Mouse (Mus musculus) heart, adult 18-20 months (tissue): ENCODE results near the gene Slc29a1. TPM values are rescaled to one million over a fixed set of nuclear protein-coding genes. Genes with fewer than 3 reads are reported as not detected.

Experiments
- DNase-seq, 2 experiments: peaks; one replicate each; pipeline ENCODE4 v3.0.0; 2021 to 2022; ENCODE audit warnings: mixed read lengths in 1 of 2
- total RNA-seq, 2 experiments: library from RNA; stranded (reverse); gene quantifications; 2 replicates each; pipeline ENCODE4 v1.2.3; 2021

Slc29a1 gene
- total RNA-seq, 2 experiments from 2014 or later = 65.0 to 67.4 TPM

- no peak for DNase-seq
Measured at GRCm38 (mm10) chr17:45612008-45612407, 12.6 kb upstream of the Slc29a1 start.

GRCm38 (mm10) chr17:45610144-45610866 lies 10.9 kb upstream of the Slc29a1 start:
- peak; percentile 69 to 74 for DNase-seq

- no peak for DNase-seq
Measured at GRCm38 (mm10) chr17:45608396-45608795, 9.0 kb upstream of the Slc29a1 start.

GRCm38 (mm10) chr17:45606992-45607879 lies 7.8 kb upstream of the Slc29a1 start:
- no peak for DNase-seq

- DNase-seq = no peak
Measured at GRCm38 (mm10) chr17:45602984-45603383, 3.6 kb upstream of the Slc29a1 start.

DNA sequence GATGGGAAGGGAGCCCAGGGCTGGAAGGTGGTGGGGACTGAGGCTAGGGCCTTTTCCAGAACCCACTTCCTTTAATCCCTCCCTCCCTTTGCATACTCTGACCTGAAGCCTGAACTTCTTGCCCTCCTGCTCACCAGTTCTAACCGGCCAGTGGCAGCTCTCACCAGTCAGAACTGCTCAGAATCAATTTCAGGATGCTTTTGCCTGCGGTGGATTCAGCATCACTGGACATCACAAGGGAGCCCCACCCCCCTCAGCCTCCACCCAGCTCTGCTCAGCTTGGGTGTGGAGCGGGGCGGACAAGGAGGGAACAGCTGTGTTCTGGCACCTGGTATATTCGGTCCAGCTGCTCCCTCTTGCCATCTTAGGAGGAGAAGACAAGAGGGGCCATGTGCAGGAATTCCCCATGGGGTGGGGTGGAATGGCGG lies 2.5 kb upstream of the Slc29a1 start, which contains the start of gene Mymx:
Mymx (minus strand) TSS at position 226 of the 428 bp plus-strand sequence.
- DNase-seq = peak in 1 of 2 experiments; percentile 23

GRCm38 (mm10) chr17:45601325-45601724 lies 1.9 kb upstream of the Slc29a1 start:
- DNase-seq = no peak

GRCm38 (mm10) chr17:45600267-45600666 lies 861 bp upstream of the Slc29a1 start:
- peak in 1 of 2 experiments; percentile 6 for DNase-seq

- peak in 1 of 2 experiments; percentile 8 for DNase-seq
Measured at GRCm38 (mm10) chr17:45598891-45599290, 515 bp downstream of the Slc29a1 start.

GRCm38 (mm10) chr17:45598376-45598775 lies 1.0 kb downstream of the Slc29a1 start:
- DNase-seq = peak in 1 of 2 experiments; percentile 32

DNA sequence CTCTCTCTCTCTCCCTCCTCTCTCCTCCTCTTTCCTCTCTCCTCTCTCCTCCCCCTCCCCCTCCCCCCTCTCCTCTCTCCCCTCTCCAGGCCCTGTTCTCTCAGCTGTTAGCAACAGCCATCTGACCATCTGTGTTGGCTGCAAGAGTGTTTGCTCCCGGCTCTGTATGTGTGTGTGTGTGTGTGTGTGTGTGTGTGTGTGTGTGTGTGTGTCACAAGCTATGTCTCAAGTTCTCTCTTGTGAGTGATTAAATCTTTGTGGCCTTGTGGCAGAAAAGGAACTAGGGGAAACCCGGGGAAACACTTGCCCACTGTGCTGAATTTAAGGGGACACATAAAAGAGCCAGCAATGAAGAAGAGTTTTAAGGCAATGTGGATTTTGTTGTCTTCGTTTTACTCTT lies 1.6 kb downstream of the Slc29a1 start:
- peak; percentile 68 to 69 for DNase-seq

GRCm38 (mm10) chr17:45596631-45597396 lies 2.6 kb downstream of the Slc29a1 start:
- peak; percentile 86 to 91 for DNase-seq

DNA sequence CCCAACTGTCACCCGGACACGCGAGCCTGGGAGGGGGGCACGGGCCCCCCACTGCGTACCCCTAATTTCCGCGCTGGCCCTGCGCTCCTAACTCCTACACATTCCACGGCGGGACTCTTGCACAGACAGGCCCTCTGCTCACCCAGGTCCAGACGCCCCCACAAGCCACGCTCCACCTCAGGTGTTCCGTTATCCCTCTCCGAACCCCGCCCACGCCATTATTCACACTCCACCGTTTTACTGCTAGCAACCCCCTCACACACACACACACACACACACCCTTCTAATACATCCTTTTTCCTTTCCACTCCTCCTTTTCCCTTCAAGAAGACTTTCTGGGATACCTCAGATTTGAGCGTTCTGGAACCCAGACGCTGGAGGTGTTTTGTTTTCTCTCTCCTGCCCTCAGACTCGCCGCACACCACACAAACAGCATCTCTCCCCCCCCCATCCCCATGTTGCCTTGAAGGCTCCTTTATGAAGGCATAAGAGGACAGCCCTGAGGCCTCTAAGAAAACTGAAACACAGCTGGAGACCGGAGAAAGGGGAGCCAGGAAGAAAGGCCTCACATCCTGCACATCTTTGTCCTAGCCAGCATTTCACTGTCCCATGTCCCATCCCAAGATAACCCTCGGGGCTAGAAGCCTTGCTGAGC lies 3.5 kb downstream of the Slc29a1 start:
- no peak for DNase-seq

DNA sequence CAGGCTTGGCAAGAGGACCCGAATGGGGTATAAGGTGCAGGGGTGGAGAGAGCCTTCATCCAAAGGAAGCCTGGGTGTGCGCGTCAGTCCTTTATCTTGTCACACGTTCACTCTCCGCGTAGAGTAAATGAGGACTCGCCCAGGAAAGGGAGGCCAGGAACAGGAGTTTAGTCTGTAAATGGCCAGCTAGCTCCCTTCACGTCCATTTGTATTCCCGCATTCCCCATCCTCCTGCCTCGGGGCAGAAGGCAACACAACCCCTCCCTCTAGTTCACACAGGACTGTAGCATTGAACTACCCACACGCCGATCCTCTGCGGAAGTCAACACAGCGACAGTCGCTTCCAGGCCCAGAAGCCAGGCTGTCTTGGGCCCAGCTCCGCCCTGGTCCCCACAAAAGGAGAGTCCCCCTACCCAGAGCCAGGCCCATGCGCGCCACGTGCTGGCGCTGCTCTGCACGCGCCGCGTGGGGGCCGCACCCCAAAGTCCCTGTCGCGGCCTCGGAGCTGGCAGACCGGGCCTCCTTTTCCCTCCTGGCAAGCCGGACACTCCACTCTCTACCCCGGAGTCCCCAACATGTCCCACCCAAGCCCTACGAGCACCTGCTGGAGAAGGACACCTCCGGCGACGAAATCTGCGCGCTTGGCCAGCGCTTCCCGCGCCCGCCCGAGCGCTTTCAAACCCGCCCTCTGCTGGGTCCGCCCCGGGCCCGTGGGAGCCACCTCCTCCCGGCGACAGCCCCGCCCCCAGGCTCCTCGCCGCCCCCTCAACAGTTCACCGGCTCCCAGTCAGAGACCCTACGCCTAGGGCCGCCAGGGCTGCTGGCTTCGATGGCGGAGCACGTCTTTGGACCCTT lies 4.3 kb downstream of the Slc29a1 start:
- peak; percentile 87 to 89 for DNase-seq

DNA sequence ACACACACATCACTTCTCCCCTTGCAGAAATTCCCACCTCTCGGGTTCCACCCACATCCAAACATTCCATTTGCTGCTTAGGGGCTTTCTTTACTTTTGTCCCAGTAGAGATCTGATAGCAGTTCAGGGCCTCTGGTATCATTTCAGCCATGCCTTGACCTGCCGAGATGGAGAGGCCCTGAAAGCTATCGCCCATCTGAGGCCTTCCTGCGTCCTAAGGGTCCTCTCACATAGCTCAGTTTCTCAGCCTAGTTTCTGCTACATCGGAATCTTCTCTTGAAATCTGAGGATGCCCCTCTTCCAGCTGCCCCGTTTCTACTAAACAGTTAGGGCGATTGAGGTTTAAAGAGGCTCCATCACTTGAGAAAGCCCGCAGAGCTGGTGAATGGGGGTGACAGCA lies 5.2 kb downstream of the Slc29a1 start:
- no peak for DNase-seq

DNA sequence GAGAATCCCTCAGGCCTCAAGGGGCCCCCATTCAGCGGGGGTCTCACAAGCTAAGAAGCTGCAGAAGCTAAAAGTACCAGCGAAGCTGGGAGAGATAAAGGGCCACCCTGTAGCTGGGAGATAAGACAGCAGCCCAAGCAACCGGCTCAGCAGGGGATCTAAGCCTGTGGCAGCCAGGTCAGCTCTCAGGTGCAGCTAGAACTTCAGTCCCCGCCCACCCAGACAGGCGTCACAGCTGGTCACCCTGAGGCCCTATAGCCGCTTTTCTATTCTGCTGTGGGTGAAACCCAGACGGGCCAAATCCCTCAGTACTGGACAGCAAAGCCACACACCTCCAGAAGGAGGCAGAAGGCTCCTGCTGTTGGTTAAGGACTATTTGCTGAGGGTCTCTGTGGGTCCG lies 5.9 kb downstream of the Slc29a1 start:
- DNase-seq = no peak

DNA sequence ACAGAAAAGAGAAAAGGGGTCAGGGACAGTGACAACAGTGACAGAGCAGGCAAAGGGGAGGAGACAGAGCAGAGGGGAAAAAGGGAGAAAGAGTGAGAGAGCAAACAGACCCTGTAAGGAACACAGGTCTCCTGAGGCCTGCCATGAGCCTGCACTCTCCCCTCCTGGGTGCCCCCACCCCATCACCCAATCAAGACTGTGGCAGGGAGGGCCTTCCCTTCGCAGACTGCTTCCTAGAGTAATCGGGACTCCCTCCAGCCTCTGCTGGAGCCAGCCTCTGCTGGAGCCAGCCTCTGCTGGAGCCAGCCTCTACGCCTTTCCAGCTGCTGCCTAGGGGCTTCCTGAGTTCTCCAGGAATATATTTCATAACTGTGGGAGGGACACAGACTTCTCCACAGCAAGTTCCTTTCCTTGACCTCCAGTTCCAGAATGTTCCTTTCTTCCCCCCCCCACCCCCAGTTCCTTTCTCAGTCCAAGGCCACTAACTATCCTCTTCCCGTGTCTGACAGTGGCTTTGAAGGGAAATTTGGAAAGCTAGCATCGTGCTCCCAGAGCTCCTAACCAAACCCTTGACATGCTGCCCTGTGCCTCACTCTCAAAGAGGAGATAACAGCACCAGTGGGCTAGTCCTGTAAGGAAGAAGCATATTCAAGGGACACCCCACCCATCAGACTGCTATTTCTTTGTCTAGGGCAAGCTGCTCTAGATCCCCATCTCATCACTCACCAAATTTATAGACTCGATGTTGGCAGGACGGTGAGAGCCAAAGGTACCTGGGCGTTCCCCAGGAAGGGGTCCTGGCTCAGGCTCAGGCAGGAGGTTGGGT lies 6.6 kb downstream of the Slc29a1 start:
- DNase-seq = peak; percentile 76 to 80

- peak; percentile 85 to 86 for DNase-seq
Measured at GRCm38 (mm10) chr17:45591701-45592605, 7.5 kb downstream of the Slc29a1 start.

DNA sequence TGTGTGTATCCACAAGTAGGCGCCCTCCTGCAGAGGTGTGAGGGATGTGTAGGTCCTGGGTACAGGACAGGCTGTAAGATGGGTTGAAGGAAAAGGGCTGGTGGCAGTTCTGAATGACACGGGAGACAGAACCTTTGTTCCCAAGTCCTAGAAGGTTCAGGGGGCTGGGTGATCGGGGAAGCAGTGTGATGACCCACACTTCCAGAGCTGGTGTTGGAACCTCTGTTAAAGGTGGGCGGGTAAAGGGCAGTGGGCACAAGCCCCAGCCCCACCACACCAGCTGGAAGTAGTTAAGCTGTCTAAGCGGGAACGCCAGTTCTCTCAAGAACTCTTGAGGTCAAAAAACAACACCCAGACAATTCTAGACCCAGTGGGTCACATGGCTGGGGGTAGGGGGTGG lies 9.0 kb downstream of the Slc29a1 start:
- no peak for DNase-seq
